Mouse (Mus musculus): ENCODE data around the gene Ptrhd1. TPM values are rescaled to one million over a fixed set of nuclear protein-coding genes. Genes with fewer than 3 reads are reported as not detected.

Ptrhd1 gene
- polyA plus RNA-seq (2014; fragmentation: Illumina TruSeq; extraction: RNeasy Lipid Tissue Mini Kit (QIAGEN cat#74804); ENCODE audit: low read depth, low replicate concordance): 1.8 TPM

DNA sequence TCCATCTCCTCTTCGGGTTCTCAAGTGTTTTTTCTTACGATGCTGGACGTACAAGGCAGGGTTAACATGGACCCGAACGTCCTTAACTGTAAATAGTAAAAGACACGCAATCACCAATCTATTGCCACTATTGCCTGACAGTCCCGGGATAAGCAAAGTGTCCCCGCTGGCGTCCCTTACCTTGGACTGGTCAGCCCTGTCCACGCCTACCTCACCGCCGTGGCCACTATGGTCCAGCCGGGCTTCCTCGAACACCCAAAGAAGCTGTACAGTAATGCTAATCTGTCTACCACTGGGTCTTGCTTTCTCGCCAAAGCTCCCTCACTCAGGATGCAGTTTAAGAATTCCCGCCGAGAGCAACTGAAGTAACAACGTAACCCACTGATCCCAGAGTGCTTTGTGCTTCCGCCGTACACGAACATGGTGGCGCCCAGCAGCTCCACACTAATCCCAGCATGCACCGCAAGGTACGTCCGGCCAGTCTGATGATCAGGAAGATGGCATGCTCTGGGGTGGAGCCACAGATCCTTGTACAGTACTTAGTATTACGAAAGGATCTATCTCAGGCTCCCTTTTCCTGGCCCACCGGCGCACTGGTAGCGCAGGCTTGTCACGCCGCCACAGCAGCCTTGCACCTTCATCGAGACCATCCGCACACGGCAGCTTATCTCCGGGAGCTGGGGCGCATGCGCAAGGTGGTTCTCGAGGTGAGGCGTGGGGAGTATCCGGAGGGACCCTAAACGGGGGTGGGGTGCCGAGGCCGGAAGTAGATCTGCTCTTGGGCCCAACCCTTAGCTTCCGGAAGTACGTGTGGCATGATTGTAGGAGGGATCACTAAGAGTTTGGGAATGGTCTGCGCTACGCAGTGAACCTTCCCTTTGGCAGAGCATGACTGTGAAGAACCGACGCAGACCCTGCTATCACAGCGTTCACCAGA is at the start of gene Ptrhd1, which contains the start of gene Cenpo:
Gene Ptrhd1, plus strand, starts transcription at position 456 of the 937 bp plus-strand sequence.
Gene Cenpo, minus strand, starts transcription at position 723 of the 937 bp plus-strand sequence.

Other genes starting within 250 kb of the Ptrhd1 start
- gene Efr3b, start 195.1 kb upstream of the Ptrhd1 start, polyA plus RNA-seq (2014; fragmentation: Illumina TruSeq; extraction: RNeasy Lipid Tissue Mini Kit (QIAGEN cat#74804); ENCODE audit: low read depth, low replicate concordance): 0.81 TPM
- gene Dnajc27, start 151.4 kb upstream of the Ptrhd1 start, polyA plus RNA-seq (2014; fragmentation: Illumina TruSeq; extraction: RNeasy Lipid Tissue Mini Kit (QIAGEN cat#74804); ENCODE audit: low read depth, low replicate concordance): 72.1 TPM
- 0.17 TPM for gene Adcy3, start 100.9 kb upstream of the Ptrhd1 start, polyA plus RNA-seq (2014; fragmentation: Illumina TruSeq; extraction: RNeasy Lipid Tissue Mini Kit (QIAGEN cat#74804); ENCODE audit: low read depth, low replicate concordance)
- gene Cenpo, start 267 bp downstream of the Ptrhd1 start, polyA plus RNA-seq (2014; fragmentation: Illumina TruSeq; extraction: RNeasy Lipid Tissue Mini Kit (QIAGEN cat#74804); ENCODE audit: low read depth, low replicate concordance): 15.2 TPM
- 25.8 TPM for gene Ncoa1, start 243.2 kb downstream of the Ptrhd1 start, polyA plus RNA-seq (2014; fragmentation: Illumina TruSeq; extraction: RNeasy Lipid Tissue Mini Kit (QIAGEN cat#74804); ENCODE audit: low read depth, low replicate concordance)